Mouse (Mus musculus) megakaryocyte, embryonic 14.5 days (primary cell): ENCODE results near the gene Cfc1.

ENCODE experiments used
- FLI1 ChIP-seq: IDR thresholded peaks from 2 replicates; pipeline ENCODE4 v1.6.1; 2012; ENCODE audit warnings: low read length, inconsistent platforms, mixed read lengths
- GATA1 ChIP-seq: IDR thresholded peaks from 3 replicates; pipeline ENCODE4 v1.6.1; 2012; ENCODE audit warnings: mixed read lengths, low read length, inconsistent platforms, borderline replicate concordance

DNA sequence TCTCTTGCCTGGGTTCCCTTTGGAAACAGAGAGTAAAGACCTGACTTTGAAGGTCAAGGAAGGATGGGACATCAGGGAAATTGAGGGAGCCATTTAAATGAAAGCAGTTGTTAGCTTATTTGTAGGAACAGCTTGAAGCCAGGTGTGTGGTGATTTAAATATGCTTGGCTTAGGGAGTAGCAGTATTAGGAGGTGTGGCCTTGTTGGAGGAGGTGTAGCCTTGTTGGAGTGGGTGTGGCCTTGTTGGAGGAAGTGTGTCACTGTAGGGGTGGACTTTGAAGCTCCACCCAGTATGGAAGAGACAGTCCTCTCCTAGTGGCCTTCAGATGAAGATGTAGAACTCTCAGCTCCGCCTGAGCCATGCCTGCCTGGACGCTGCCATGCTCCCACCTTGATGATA is 34.4 kb downstream of the Cfc1 start:
- no peak for TF ChIP-seq GATA1
- TF ChIP-seq FLI1 = no peak
